Mouse (Mus musculus) ES-Bruce4 (cell line): ENCODE results near the gene Cbll1.

Experiments used
- CTCF ChIP-seq: IDR thresholded peaks from one replicate; pipeline ENCODE4 v1.8.1; 2011; ENCODE audit warnings: low read depth, low read length
- POLR2A ChIP-seq: IDR thresholded peaks from one replicate; pipeline ENCODE4 v1.8.1; 2011; ENCODE audit warnings: low read length; ENCODE audit not compliant: insufficient read depth

- TF ChIP-seq POLR2A (no peak), CTCF (no peak)
These were observed 50.1 kb downstream of the Cbll1 start for GRCm38 (mm10) chr12:31449341-31449740.
